Comparison of ENCODE assay signal across 7 mouse cellular contexts in genomic region chr17:5397148-5398007, GRCm38 (mm10). TPM values are rescaled to one million over a fixed set of nuclear protein-coding genes. Genes with fewer than 3 reads are reported as not detected.
DNase-seq lines count a peak whose midpoint lies in the region; ATAC-seq lines count a peak whose summit lies in the region.

No protein-coding gene starts in this region.

- peaks cover 34% of the 10 kb centered on the region for H3K27me3 ChIP-seq in embryonic facial prominence, embryonic 10.5 days (replicated peaks; ENCODE audit: low read depth, poor library complexity, severe bottlenecking)
- H3K27me3 ChIP-seq in limb, embryonic 10.5 days (ENCODE audit: low read depth, poor library complexity, severe bottlenecking), result peaks cover 11% of the 10 kb centered on the region
- peaks cover 20% of the 10 kb centered on the region for H3K27me3 ChIP-seq in midbrain, embryonic 13.5 days

- peak; percentile 91 for DNase-seq in adrenal gland, postnatal 10 days
- DNase-seq in embryonic facial prominence, embryonic 10.5 days (ENCODE audit: low spot score), result peak; percentile 89
- peak; percentile 80 to 89 for DNase-seq in heart, adult 18-20 months
- DNase-seq in kidney, adult 18-20 months, result peak; percentile 90
- peak; percentile 92 for DNase-seq in limb, embryonic 10.5 days (ENCODE audit: low spot score)
- peak; percentile 62 for DNase-seq in spleen, adult 12 weeks (ENCODE audit: low spot score)

- 30% methylated on average over 33 of the region's 33 CpGs for WGBS in embryonic facial prominence, embryonic 10.5 days
- WGBS in limb, embryonic 10.5 days, result 33% methylated on average over 33 of the region's 33 CpGs
- WGBS in midbrain, embryonic 13.5 days, result 32% methylated on average over 33 of the region's 33 CpGs

- H3K9ac ChIP-seq in midbrain, embryonic 13.5 days (replicated peaks), result 0 out of 2 replicates have a peak overlapping the region, but pooled peaks have one; percentile 49

- no peak overlapping the region for H3K4me3 ChIP-seq in embryonic facial prominence, embryonic 10.5 days
- H3K4me3 ChIP-seq in limb, embryonic 10.5 days, result no peak overlapping the region
- H3K4me3 ChIP-seq in midbrain, embryonic 13.5 days (replicated peaks), result no peak overlapping the region

- no peaks in the 10 kb centered on the region for H3K9me3 ChIP-seq in embryonic facial prominence, embryonic 10.5 days
- H3K9me3 ChIP-seq in limb, embryonic 10.5 days (replicated peaks), result no peaks in the 10 kb centered on the region
- H3K9me3 ChIP-seq in midbrain, embryonic 13.5 days, result peaks cover 8% of the 10 kb centered on the region; the same call in 1 of the 2 replicates

- peaks cover 17% of the 10 kb centered on the region for H3K4me1 ChIP-seq in embryonic facial prominence, embryonic 10.5 days
- peaks cover 14% of the 10 kb centered on the region; the same call in 1 of the 2 replicates for H3K4me1 ChIP-seq in limb, embryonic 10.5 days
- H3K4me1 ChIP-seq in midbrain, embryonic 13.5 days (replicated peaks), result peaks cover 9% of the 10 kb centered on the region; the same call in 1 of the 2 replicates

- H3K27ac ChIP-seq in embryonic facial prominence, embryonic 10.5 days (replicated peaks), result 0 out of 2 replicates have a peak overlapping the region, but pooled peaks have one; percentile 30
- no peak overlapping the region for H3K27ac ChIP-seq in limb, embryonic 10.5 days
- no peak overlapping the region for H3K27ac ChIP-seq in midbrain, embryonic 13.5 days

- H3K36me3 ChIP-seq in embryonic facial prominence, embryonic 10.5 days (replicated peaks), result no peaks in the 10 kb centered on the region
- H3K36me3 ChIP-seq in limb, embryonic 10.5 days, result no peaks in the 10 kb centered on the region
- no peaks in the 10 kb centered on the region for H3K36me3 ChIP-seq in midbrain, embryonic 13.5 days

- peak; percentile 87 for ATAC-seq in midbrain, embryonic 13.5 days

- H3K4me2 ChIP-seq in midbrain, embryonic 13.5 days (replicated peaks), result peak overlapping the region; percentile 33

RNA-seq across cellular contexts. Expression of gene Ldhal6b, which starts 21.2 kb away (rescaled TPM):
- total RNA-seq in adrenal gland, postnatal 10 days (2021), result 1 to 10 TPM in 1 of 2 experiments, under 1 TPM in 1; 0.90 to 1.9 TPM
- not detected in 2 replicates for polyA plus RNA-seq in embryonic facial prominence, embryonic 10.5 days (2016; fragmentation: Nextera tagmentation; extraction: Ambion mirVana)
- under 1 TPM; 0.25 to 0.46 TPM for total RNA-seq in heart, adult 18-20 months (2021)
- not detected in 2 replicates for polyA plus RNA-seq in limb, embryonic 10.5 days (2016; fragmentation: Nextera tagmentation; extraction: Ambion mirVana)
- polyA plus RNA-seq in midbrain, embryonic 13.5 days (2015; fragmentation: Nextera tagmentation; extraction: Ambion mirVana), result 0.23 TPM in 1 of 2 replicates, not detected in the other

RNA-seq across cellular contexts. Expression of gene Tmem242, which starts 42.7 kb away (rescaled TPM):
- 100 to 1,000 TPM; 145 to 151 TPM for total RNA-seq in adrenal gland, postnatal 10 days (2021)
- 135 and 137 TPM in 2 replicates for polyA plus RNA-seq in embryonic facial prominence, embryonic 10.5 days (2016; fragmentation: Nextera tagmentation; extraction: Ambion mirVana)
- 100 to 1,000 TPM; 172 to 185 TPM for total RNA-seq in heart, adult 18-20 months (2021)
- polyA plus RNA-seq in limb, embryonic 10.5 days (2016; fragmentation: Nextera tagmentation; extraction: Ambion mirVana), result 125 and 130 TPM in 2 replicates
- polyA plus RNA-seq in midbrain, embryonic 13.5 days (2015; fragmentation: Nextera tagmentation; extraction: Ambion mirVana), result 109 and 111 TPM in 2 replicates
